ENCODE assay signal across 13 mouse cellular contexts in genomic region chr2:132022621-132023020, GRCm38 (mm10). TPM values are rescaled to one million over a fixed set of nuclear protein-coding genes. Genes with fewer than 3 reads are reported as not detected.
DNase-seq lines count a peak whose midpoint lies in the region; ATAC-seq and TF ChIP-seq lines count a peak whose summit lies in the region.
"Had no signal": no experiment of that assay in that cellular context is flagged by ENCODE, and none has a peak within 500 bp of the region (broad histone marks: within the 10 kb centered on the region; RNA-seq: fewer than 3 reads in every experiment).

No protein-coding gene starts in this region.

- DNase-seq in heart, postnatal 0 days (ENCODE audit: low spot score), result no peak
- no peak for DNase-seq in heart, postnatal 25 days (ENCODE audit: low spot score)
- peak; percentile 54 for DNase-seq in A20 (ENCODE audit: low read depth, low spot score)
- peak; percentile 58 to 66 for DNase-seq in natural killer cell, adult 2 months (ENCODE audit: low spot score in 2 of 2)
- DNase-seq in cerebellum, adult 2 months, result no peak
- DNase-seq in right cerebral cortex, postnatal 4 days, result no peak
- DNase-seq: kidney, adult 9 months had no signal

- intact Hi-C loops in heart, postnatal 25 days (cut with DNase I), result no loop called here

- peaks cover 19% of the 10 kb centered on the region; the same call in 1 of the 2 replicates for H3K4me1 ChIP-seq in heart, postnatal 0 days (ENCODE audit: control insufficient read depth, insufficient read depth)
- peaks cover 29% of the 10 kb centered on the region for H3K4me1 ChIP-seq in brown adipose tissue, adult 24 weeks (ENCODE audit: control insufficient read depth, insufficient read depth, insufficient read length, low read length)
- H3K4me1 ChIP-seq in cerebellum, adult 2 months (ENCODE audit: control insufficient read depth, insufficient read depth, low read length), result no peaks in the 10 kb centered on the region
- 0 out of 2 replicates have a peak, but pooled peaks cover 2% of the 10 kb centered on the region for H3K4me1 ChIP-seq in midbrain, embryonic 16.5 days (ENCODE audit: control insufficient read depth, insufficient read depth, low read length)

- TF ChIP-seq POLR2A in cerebellum, adult 2 months (IDR thresholded peaks at IDR 0.05; ENCODE audit: borderline replicate concordance, insufficient read depth, low read length), result no peak

- H3K4me3 ChIP-seq in heart, postnatal 0 days (ENCODE audit: low read depth, low read length), result no peak overlapping the region
- H3K4me3 ChIP-seq in brown adipose tissue, adult 24 weeks (ENCODE audit: insufficient read depth, low read depth, low read length), result no peak overlapping the region
- H3K4me3 ChIP-seq in cerebellum, adult 2 months (replicated peaks; ENCODE audit: insufficient read depth, low read depth, low read length), result no peak overlapping the region
- H3K4me3 ChIP-seq in midbrain, embryonic 16.5 days (ENCODE audit: low read depth, low read length), result no peak overlapping the region
- H3K4me3 ChIP-seq: embryonic facial prominence, embryonic 12.5 days; left cerebral cortex, adult 2 months; neural tube, embryonic 13.5 days had no signal

- no peaks in the 10 kb centered on the region for H3K9me3 ChIP-seq in heart, postnatal 0 days (replicated peaks; ENCODE audit: control insufficient read depth, low read length)
- no peaks in the 10 kb centered on the region for H3K9me3 ChIP-seq in midbrain, embryonic 16.5 days (replicated peaks; ENCODE audit: control insufficient read depth, low read length, poor library complexity, severe bottlenecking)
- H3K9me3 ChIP-seq: embryonic facial prominence, embryonic 12.5 days; neural tube, embryonic 13.5 days had no signal

- no peak overlapping the region for H3K9ac ChIP-seq in heart, postnatal 0 days (replicated peaks; ENCODE audit: low read depth, low read length)
- no peak overlapping the region for H3K9ac ChIP-seq in midbrain, embryonic 16.5 days (ENCODE audit: low read depth, low read length)
- H3K9ac ChIP-seq: embryonic facial prominence, embryonic 12.5 days; neural tube, embryonic 13.5 days had no signal

- no peaks in the 10 kb centered on the region for H3K27me3 ChIP-seq in heart, postnatal 0 days (ENCODE audit: control insufficient read depth, insufficient read depth, low read length)
- H3K27me3 ChIP-seq in cerebellum, adult 2 months (ENCODE audit: control insufficient read depth, insufficient read depth, low read length), result no peaks in the 10 kb centered on the region
- H3K27me3 ChIP-seq in midbrain, embryonic 16.5 days (ENCODE audit: control insufficient read depth, insufficient read depth, low read depth, low read length), result no peaks in the 10 kb centered on the region
- H3K27me3 ChIP-seq: neural tube, embryonic 13.5 days had no signal

- H3K4me2 ChIP-seq in heart, postnatal 0 days (ENCODE audit: low read depth, low read length), result no peak overlapping the region
- H3K4me2 ChIP-seq in midbrain, embryonic 16.5 days (ENCODE audit: low read length), result no peak overlapping the region
- H3K4me2 ChIP-seq: embryonic facial prominence, embryonic 12.5 days; heart, embryonic 11.5 days; neural tube, embryonic 13.5 days had no signal

- no peak for TF ChIP-seq CTCF in heart, postnatal 0 days (IDR thresholded peaks at IDR 0.05; ENCODE audit: low read depth)
- TF ChIP-seq CTCF in cerebellum, adult 2 months (IDR thresholded peaks at IDR 0.05; ENCODE audit: borderline replicate concordance, insufficient read depth, low read depth, low read length), result no peak

- ATAC-seq in heart, postnatal 0 days (ENCODE audit: insufficient read depth, low read depth), result no peak
- no peak for ATAC-seq in midbrain, embryonic 16.5 days

- H3K27ac ChIP-seq in heart, postnatal 0 days (ENCODE audit: low read depth), result peak overlapping the region; percentile 39; the same call in 1 of the 2 replicates
- peak overlapping the region; percentile 79 for H3K27ac ChIP-seq in brown adipose tissue, adult 24 weeks (replicated peaks; ENCODE audit: low read depth, low read length)
- H3K27ac ChIP-seq in cerebellum, adult 2 months (ENCODE audit: insufficient read depth, low read length), result no peak overlapping the region
- H3K27ac ChIP-seq in midbrain, embryonic 16.5 days (ENCODE audit: low read length), result no peak overlapping the region
- H3K27ac ChIP-seq: embryonic facial prominence, embryonic 12.5 days had no signal

- TF ChIP-seq EP300 in heart, postnatal 0 days (IDR thresholded peaks at IDR 0.05; ENCODE audit: low read depth), result no peak

- 62% methylated on average over 8 of the region's 8 CpGs for WGBS in heart, postnatal 0 days
- WGBS in cerebellum, adult 2 months, result 90% methylated on average over 8 of the region's 8 CpGs
- WGBS in midbrain, embryonic 16.5 days, result 88% methylated on average over 8 of the region's 8 CpGs

- H3K36me3 ChIP-seq in heart, postnatal 0 days (replicated peaks; ENCODE audit: control insufficient read depth, insufficient read depth, low read length), result no peaks in the 10 kb centered on the region
- H3K36me3 ChIP-seq in midbrain, embryonic 16.5 days (ENCODE audit: control insufficient read depth, insufficient read depth, low read length), result no peaks in the 10 kb centered on the region
- H3K36me3 ChIP-seq: embryonic facial prominence, embryonic 12.5 days; neural tube, embryonic 13.5 days had no signal

RNA-seq across cellular contexts. Expression of gene Rassf2, which starts 7.4 kb away (rescaled TPM):
- total RNA-seq in heart, postnatal 0 days (2014; rRNA removed; ENCODE audit: low replicate concordance), result 3.7 and 5.2 TPM in 2 replicates
- 2.6 and 2.7 TPM in 2 replicates for polyA plus RNA-seq in heart, postnatal 0 days (2015; fragmentation: Nextera tagmentation; extraction: Ambion mirVana)
- total RNA-seq in heart, postnatal 25 days (2021), result 10 to 100 TPM in 1 of 2 experiments, 1 to 10 TPM in 1; 8.2 to 10.4 TPM
- 7.8 and 18.5 TPM in 2 replicates for polyA plus RNA-seq in brown adipose tissue, adult 24 weeks (2012; ENCODE audit: insufficient read depth, insufficient read length, missing spikeins)
- polyA plus RNA-seq in cerebellum, adult 2 months (2012; rRNA removed), result 35.8 and 44.7 TPM in 2 replicates
- 24.2 and 28.9 TPM in 2 replicates for polyA plus RNA-seq in midbrain, embryonic 16.5 days (2015; fragmentation: Nextera tagmentation; extraction: Ambion mirVana)

Comparison
In these comparisons a context has a peak if more than half of its experiments do, and no peak if none do; other contexts are left out.
1. DNase-seq: peak in A20 (single experiment) and natural killer cell, adult 2 months (2 of 2); none in heart, postnatal 0 days (single experiment), heart, postnatal 25 days (single experiment), cerebellum, adult 2 months (0 of 2) and right cerebral cortex, postnatal 4 days (single experiment).
2. H3K27ac ChIP-seq: peak in heart, postnatal 0 days (single experiment) and brown adipose tissue, adult 24 weeks (single experiment); none in cerebellum, adult 2 months (single experiment) and midbrain, embryonic 16.5 days (single experiment).